Mouse (Mus musculus) ES-Bruce4 (cell line): ENCODE results near the gene Pdrg1.

Experiments used
- CTCF ChIP-seq: IDR thresholded peaks from one replicate; pipeline ENCODE4 v1.8.1; 2011; ENCODE audit warnings: low read depth, low read length
- EP300 ChIP-seq: IDR thresholded peaks from 2 replicates; pipeline ENCODE4 v1.6.1; 2011; ENCODE audit warnings: low read depth, low read length; ENCODE audit not compliant: insufficient read depth
- POLR2A ChIP-seq: IDR thresholded peaks from one replicate; pipeline ENCODE4 v1.8.1; 2011; ENCODE audit warnings: low read length; ENCODE audit not compliant: insufficient read depth

- TF ChIP-seq CTCF (peak; percentile 77), POLR2A (no peak), EP300 (no peak)
Observed at GRCm38 (mm10) chr2:153047828-153048465, 32.7 kb upstream of the Pdrg1 start.
